Mouse (Mus musculus) cerebellum, adult 2 months (tissue): ENCODE data around the gene Zmat5.

ENCODE experiments used
- CTCF ChIP-seq: fragments of 200-500 bp; IDR thresholded peaks from 2 replicates; pipeline ENCODE4 v1.5.1; 2011; ENCODE audit warnings: low read depth, mild to moderate bottlenecking, control low read depth, low read length, moderate library complexity, borderline replicate concordance; ENCODE audit not compliant: insufficient read depth
- POLR2A ChIP-seq: fragments of 200-500 bp; IDR thresholded peaks from 2 replicates; pipeline ENCODE4 v1.6.1; 2011; ENCODE audit warnings: low read length, control low read depth, borderline replicate concordance; ENCODE audit not compliant: insufficient read depth

DNA sequence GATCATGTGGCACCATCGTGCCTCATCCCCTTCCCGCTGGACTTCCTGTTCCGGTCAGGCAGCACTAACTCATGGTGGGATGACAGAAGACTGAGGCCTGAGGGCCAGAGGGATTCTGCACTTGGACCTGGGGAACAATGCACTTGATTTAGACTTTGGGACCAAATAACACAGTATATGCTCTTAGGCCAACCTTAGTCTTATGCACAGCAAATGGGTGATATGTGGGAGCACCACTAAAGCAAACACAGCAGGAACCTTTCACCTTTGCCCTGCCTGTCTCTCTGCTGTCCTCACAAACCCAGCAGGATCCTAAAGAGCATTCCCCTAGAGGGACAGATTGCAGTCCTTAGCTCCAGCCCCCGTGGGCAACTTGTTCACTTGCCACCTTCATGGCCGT lies 36.3 kb downstream of the Zmat5 start:
- no peak for TF ChIP-seq POLR2A
- TF ChIP-seq CTCF = no peak
